In the genomic region with DNA sequence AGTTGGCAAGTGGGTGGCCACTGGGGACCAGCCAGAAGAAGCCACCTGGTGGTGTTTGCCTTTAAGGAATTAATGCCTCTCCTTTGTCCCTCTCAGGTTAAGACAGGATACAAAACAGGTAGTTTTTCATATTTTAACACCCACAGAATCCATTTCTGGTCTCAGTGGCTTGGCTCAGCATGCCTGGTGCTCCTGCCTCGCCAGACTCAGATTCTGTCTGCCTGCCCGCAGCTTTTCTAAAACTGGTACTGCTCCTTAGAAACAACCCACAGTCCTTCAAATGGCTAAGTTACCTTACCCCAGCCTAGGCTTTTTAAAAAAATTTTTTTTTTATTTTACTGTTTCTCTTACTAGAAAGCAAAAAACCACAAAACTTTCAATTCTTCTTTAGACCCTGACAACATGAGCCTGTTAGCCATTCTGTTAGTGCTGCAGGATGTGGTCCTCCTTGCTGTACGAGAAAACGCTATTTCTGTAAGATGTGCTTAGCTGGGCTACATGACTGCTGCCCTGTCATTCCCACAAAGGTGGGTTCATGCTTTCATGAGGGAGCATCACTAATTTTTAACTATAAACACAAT, we compare ENCODE assay signal across 17 mouse cellular contexts.
"Had no signal": no experiment of that assay in that cellular context is flagged by ENCODE, and none has a peak within 500 bp of the region (broad histone marks: within the 10 kb centered on the region; RNA-seq: fewer than 3 reads in every experiment).

No protein-coding gene starts in this region.

- H3K4me3 ChIP-seq: limb, embryonic 15.5 days; megakaryocyte, embryonic 14.5 days; midbrain, embryonic 15.5 days; neural tube, embryonic 12.5 days; stomach, embryonic 15.5 days had no signal

- H3K9ac ChIP-seq: limb, embryonic 15.5 days; liver, embryonic 14.5 days; midbrain, embryonic 15.5 days; neural tube, embryonic 12.5 days; stomach, embryonic 15.5 days had no signal

- H3K9me3 ChIP-seq: limb, embryonic 15.5 days; megakaryocyte, embryonic 14.5 days; midbrain, embryonic 15.5 days; neural tube, embryonic 12.5 days; stomach, embryonic 15.5 days had no signal

- ATAC-seq: lung, postnatal 0 days; midbrain, embryonic 15.5 days had no signal

- H3K27me3 ChIP-seq: limb, embryonic 15.5 days; midbrain, embryonic 15.5 days; neural tube, embryonic 12.5 days; stomach, embryonic 15.5 days had no signal

- H3K4me1 ChIP-seq: limb, embryonic 15.5 days; midbrain, embryonic 15.5 days; neural tube, embryonic 12.5 days; stomach, embryonic 15.5 days had no signal

- H3K36me3 ChIP-seq: limb, embryonic 15.5 days; neural tube, embryonic 12.5 days; stomach, embryonic 15.5 days had no signal

- H3K27ac ChIP-seq: kidney, postnatal 0 days; limb, embryonic 15.5 days; liver, embryonic 14.5 days; midbrain, embryonic 15.5 days; neural tube, embryonic 12.5 days; stomach, embryonic 15.5 days had no signal

- DNase-seq: kidney, adult 11 months; kidney, adult 9 months; kidney, postnatal 36 days; lung, adult 2 months; lung, postnatal 36 days; retina, postnatal 1 day; thymus, adult 2 months; thymus, postnatal 36 days had no signal

- H3K4me2 ChIP-seq: limb, embryonic 15.5 days; midbrain, embryonic 11.5 days; midbrain, embryonic 15.5 days; neural tube, embryonic 12.5 days; stomach, embryonic 15.5 days had no signal
